Mouse (Mus musculus): Measurements from ENCODE around the gene Mab21l3. TPM values are rescaled to one million over a fixed set of nuclear protein-coding genes. Genes with fewer than 3 reads are reported as not detected.

Gene Mab21l3
- polyA plus RNA-seq, 1 experiment: 0.15 TPM

DNA sequence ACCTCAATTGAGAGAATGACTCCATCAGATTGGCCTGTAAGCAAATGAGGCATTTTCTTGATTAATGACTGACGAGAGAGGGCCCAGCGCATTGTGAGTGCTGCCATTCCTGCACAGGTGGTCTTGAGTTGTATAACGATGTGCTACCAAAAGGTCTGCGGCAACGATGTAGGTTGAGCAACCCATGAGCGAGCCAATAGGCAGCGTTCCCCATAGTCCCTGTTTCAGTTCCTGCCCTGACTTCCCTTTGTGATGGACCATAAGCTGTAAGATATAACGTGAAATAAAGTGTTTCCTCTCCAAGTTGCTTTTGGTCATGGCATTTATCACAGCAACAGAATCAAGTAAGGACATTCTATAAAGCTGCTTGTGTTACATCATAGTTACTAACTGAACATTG lies 73.0 kb downstream of the Mab21l3 start:
- no peak for TF ChIP-seq POLR2A (IDR thresholded peaks at IDR 0.05; ENCODE audit: borderline replicate concordance, low read depth, low read length)
- no peak for TF ChIP-seq CTCF (IDR thresholded peaks at IDR 0.05; ENCODE audit: low read depth, low read length)
- Histone ChIP-seq H3K27ac (ENCODE audit: insufficient read depth, low read depth, low read length) (no peak overlapping the region), H3K4me3 (ENCODE audit: insufficient read depth, low read length) (no peak overlapping the region), H3K4me1 (ENCODE audit: control insufficient read depth, insufficient read depth, low read length) (no peaks in the 10 kb centered on the region)

DNA sequence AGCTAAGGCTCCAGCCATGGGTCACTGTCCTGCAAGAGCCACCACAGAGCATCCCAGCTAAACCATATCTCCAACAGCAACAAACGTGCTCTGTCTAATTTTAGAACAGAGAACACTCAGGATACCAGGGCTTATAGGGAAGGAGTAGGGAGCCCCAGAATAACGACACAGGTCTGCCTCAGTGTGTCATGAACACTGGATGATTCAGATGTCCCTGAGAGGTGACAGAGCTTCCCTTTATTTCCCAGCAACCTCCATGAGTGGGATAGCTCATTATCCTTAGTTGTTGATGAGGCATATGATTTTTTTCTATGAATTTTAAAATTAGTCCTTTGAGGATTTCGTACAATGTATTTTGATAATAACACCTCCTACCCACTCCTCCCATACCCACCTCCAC lies 78.2 kb downstream of the Mab21l3 start:
- TF ChIP-seq CTCF (IDR thresholded peaks at IDR 0.05; ENCODE audit: low read depth, low read length) (no peak), POLR2A (IDR thresholded peaks at IDR 0.05; ENCODE audit: borderline replicate concordance, low read depth, low read length) (no peak)
- no peaks in the 10 kb centered on the region for H3K4me1 ChIP-seq (ENCODE audit: control insufficient read depth, insufficient read depth, low read length)
- H3K4me3 ChIP-seq (ENCODE audit: insufficient read depth, low read length): no peak overlapping the region
- H3K27ac ChIP-seq (ENCODE audit: insufficient read depth, low read depth, low read length): no peak overlapping the region

DNA sequence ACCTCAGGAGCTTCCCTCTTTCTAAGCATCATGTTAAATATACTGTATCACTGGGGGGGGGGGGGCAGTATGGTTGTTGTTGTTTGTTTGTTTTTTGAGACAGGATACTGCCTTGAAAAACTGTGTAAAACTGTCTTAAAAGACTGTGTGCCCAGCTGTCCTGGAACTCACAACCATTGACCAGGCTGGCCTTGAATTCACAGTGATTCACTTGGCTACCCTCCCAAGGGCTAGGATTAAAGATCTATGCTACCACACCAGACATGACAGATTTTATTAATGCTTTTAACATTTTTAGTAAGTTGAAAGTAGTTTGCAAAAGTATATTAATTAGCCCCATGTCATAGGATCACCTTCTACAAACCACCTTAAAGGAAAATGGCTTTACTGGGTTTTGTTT lies 85.2 kb downstream of the Mab21l3 start:
- H3K27ac ChIP-seq (ENCODE audit: insufficient read depth, low read depth, low read length): no peak overlapping the region
- no peak overlapping the region for H3K4me3 ChIP-seq (ENCODE audit: insufficient read depth, low read length)
- no peak for TF ChIP-seq CTCF (IDR thresholded peaks at IDR 0.05; ENCODE audit: low read depth, low read length)
- no peak for TF ChIP-seq POLR2A (IDR thresholded peaks at IDR 0.05; ENCODE audit: borderline replicate concordance, low read depth, low read length)
- no peaks in the 10 kb centered on the region for H3K4me1 ChIP-seq (ENCODE audit: control insufficient read depth, insufficient read depth, low read length)

Other genes starting within 250 kb of the Mab21l3 start
- 152 and 178 TPM in 2 replicates for gene Atp1a1, start 244.3 kb downstream of the Mab21l3 start, polyA plus RNA-seq (2012; ENCODE audit: insufficient read depth, insufficient read length, missing spikeins)
- gene Slc22a15, start 75.5 kb upstream of the Mab21l3 start, polyA plus RNA-seq (2012; ENCODE audit: insufficient read depth, insufficient read length, missing spikeins): 3.1 and 4.1 TPM in 2 replicates
- not detected in 2 replicates for gene Nhlh2, start 161.1 kb upstream of the Mab21l3 start, polyA plus RNA-seq (2012; ENCODE audit: insufficient read depth, insufficient read length, missing spikeins)
- gene Casq2, start 237.5 kb upstream of the Mab21l3 start, polyA plus RNA-seq (2012; ENCODE audit: insufficient read depth, insufficient read length, missing spikeins): not detected in 2 replicates